Mouse (Mus musculus) ES-E14 (cell line): ENCODE data around the gene Slc9a6. TPM values are rescaled to one million over a fixed set of nuclear protein-coding genes. Genes with fewer than 3 reads are reported as not detected.

ENCODE experiments used
- DNase-seq: peaks from one replicate; pipeline ENCODE4 v3.0.0-alpha.2; 2013; ENCODE audit warnings: low read depth, low spot score
- H3K27ac ChIP-seq: 2 replicates; pipeline ENCODE4 v1.5.1; 2012; ENCODE audit warnings: low read depth, mild to moderate bottlenecking, low read length, moderate library complexity, mixed read lengths; ENCODE audit not compliant: poor library complexity, insufficient read depth, severe bottlenecking
- H3K36me3 ChIP-seq: 2 replicates; pipeline ENCODE4 v1.6.1; 2012; ENCODE audit warnings: mild to moderate bottlenecking, low read length, moderate library complexity, mixed read lengths; ENCODE audit not compliant: control insufficient read depth, poor library complexity, insufficient read depth, severe bottlenecking
- H3K4me1 ChIP-seq, 2 experiments: fragments of 150-350 bp in 1 of 2; sonication (generic) in 1 of 2; 2 replicates each; pipeline ENCODE4 v1.6.1; 2012; ENCODE audit warnings: low read length in 2 of 2, mild to moderate bottlenecking in 1 of 2, mixed read lengths in 1 of 2; ENCODE audit not compliant: control insufficient read depth in 2 of 2, insufficient read depth in 2 of 2, poor library complexity in 1 of 2
- H3K4me3 ChIP-seq, 2 experiments: fragments of 150-350 bp in 1 of 2; sonication (generic) in 1 of 2; 2 replicates each; pipeline ENCODE4 v1.5.1; 2012; ENCODE audit warnings: low read length in 2 of 2, low read depth in 1 of 2, mild to moderate bottlenecking in 1 of 2, mixed read lengths in 1 of 2; ENCODE audit not compliant: insufficient read depth in 1 of 2, poor library complexity in 1 of 2, severe bottlenecking in 1 of 2
- H3K9ac ChIP-seq: 2 replicates; pipeline ENCODE4 v1.6.1; 2012; ENCODE audit warnings: low read depth, mild to moderate bottlenecking, low read length, mixed read lengths; ENCODE audit not compliant: poor library complexity, insufficient read depth, severe bottlenecking
- H3K9me3 ChIP-seq: fragments of 150-350 bp; sonication (generic); 2 replicates; pipeline ENCODE4 v1.6.1; 2012; ENCODE audit warnings: low read depth, mild to moderate bottlenecking, low read length; ENCODE audit not compliant: control insufficient read depth, insufficient read depth
- CHD2 ChIP-seq: IDR thresholded peaks from 2 replicates; pipeline ENCODE4 v1.6.1; 2014; ENCODE audit warnings: mild to moderate bottlenecking, low read depth, low read length, inconsistent platforms
- HCFC1 ChIP-seq: IDR thresholded peaks from 2 replicates; pipeline ENCODE4 v1.6.1; 2012; ENCODE audit warnings: low read length, inconsistent platforms, borderline replicate concordance; ENCODE audit not compliant: insufficient read depth
- MAFK ChIP-seq: IDR thresholded peaks from 2 replicates; pipeline ENCODE4 v1.6.1; 2014; ENCODE audit warnings: mild to moderate bottlenecking, low read depth, low read length, inconsistent platforms; ENCODE audit not compliant: insufficient read depth
- ZC3H11A ChIP-seq: IDR thresholded peaks from 2 replicates; pipeline ENCODE4 v1.6.1; 2012; ENCODE audit warnings: low read depth, mild to moderate bottlenecking, inconsistent platforms, low read length, borderline replicate concordance
- ZNF384 ChIP-seq: IDR thresholded peaks from 2 replicates; pipeline ENCODE4 v1.6.1; 2012; ENCODE audit warnings: low read depth, low read length, inconsistent platforms
- in situ Hi-C, 2 experiments: fragments of 600-800 bp; cut with MboI; formaldehyde crosslinking; loops; one replicate each; pipeline ENCODE4 v1.15.1; 2025; ENCODE audit warnings: low sequenced_read_pairs in 2 of 2, inconsistent platforms in 1 of 2; ENCODE audit not compliant: unreplicated experiment in 2 of 2
- total RNA-seq: library from RNA; depleted of rRNA; stranded (reverse); fragments of 300-350 nt; gene quantifications from 2 replicates; pipeline ENCODE4 v1.2.3, GENCODE M21; 2012; rRNA removed

Slc9a6 gene
- total RNA-seq, 1 experiment, result 16.5 TPM

- H3K36me3 ChIP-seq, result no peaks in the 10 kb centered on the region
- in situ Hi-C loops, result no loop called here
- H3K9me3 ChIP-seq, result no peaks in the 10 kb centered on the region
- DNase-seq, result no peak
- H3K4me3 ChIP-seq, result no peak overlapping the region
- no peak for TF ChIP-seq CHD2
- TF ChIP-seq MAFK, result no peak
- no peak for TF ChIP-seq ZC3H11A
- no peak for TF ChIP-seq ZNF384
- no peak for TF ChIP-seq HCFC1
- no peak overlapping the region for H3K27ac ChIP-seq
- H3K9ac ChIP-seq, result no peak overlapping the region
- no peaks in the 10 kb centered on the region for H3K4me1 ChIP-seq
These were observed 99.2 kb downstream of the Slc9a6 start for GRCm38 (mm10) chrX:56708592-56709370.

DNA sequence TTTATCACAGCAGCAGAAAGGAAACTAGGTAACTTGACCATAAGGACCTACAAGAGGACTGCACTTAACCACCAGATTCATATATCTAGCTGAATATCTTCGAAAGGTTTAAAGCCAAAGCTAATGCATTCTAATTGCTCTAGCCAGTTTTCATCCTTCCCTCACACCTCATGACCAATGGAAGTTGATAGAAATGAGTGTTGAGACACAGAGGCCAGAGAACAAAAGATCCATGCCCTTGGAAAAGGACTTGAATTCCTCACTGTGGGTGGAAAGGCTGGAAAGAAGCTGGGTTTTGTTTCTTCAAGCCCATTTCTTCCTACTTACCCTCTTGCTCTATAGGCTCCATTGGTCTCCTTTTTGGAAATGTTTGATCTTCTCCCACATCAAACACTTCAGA lies 101.0 kb downstream of the Slc9a6 start:
- Histone ChIP-seq H3K9me3 (no peaks in the 10 kb centered on the region), H3K9ac (no peak overlapping the region), H3K4me3 (no peak overlapping the region), H3K4me1 (no peaks in the 10 kb centered on the region), H3K36me3 (no peaks in the 10 kb centered on the region), H3K27ac (no peak overlapping the region)
- in situ Hi-C loops, result no loop called here
- no peak for DNase-seq
- TF ChIP-seq ZC3H11A (no peak), CHD2 (no peak), HCFC1 (no peak), ZNF384 (no peak), MAFK (no peak)

GRCm38 (mm10) chrX:56712666-56713065 lies 103.1 kb downstream of the Slc9a6 start:
- no peak for DNase-seq
- Histone ChIP-seq H3K9me3 (no peaks in the 10 kb centered on the region), H3K4me1 (no peaks in the 10 kb centered on the region), H3K9ac (no peak overlapping the region), H3K36me3 (no peaks in the 10 kb centered on the region), H3K27ac (no peak overlapping the region), H3K4me3 (no peak overlapping the region)
- in situ Hi-C loops, result no loop called here
- TF ChIP-seq HCFC1 (no peak), ZC3H11A (no peak), CHD2 (no peak), ZNF384 (no peak), MAFK (no peak)

Other genes starting within 250 kb of the Slc9a6 start
- gene Smim10l2a, start 235.2 kb upstream of the Slc9a6 start, total RNA-seq, result 4.2 and 5.7 TPM in 2 replicates
- 1.7 TPM in 1 of 2 replicates, not detected in the other for gene Gm2174, start 161.8 kb upstream of the Slc9a6 start, total RNA-seq
- gene Ints6l, start 154.9 kb upstream of the Slc9a6 start, total RNA-seq, result 7.8 and 10.7 TPM in 2 replicates
- not detected in 2 replicates for gene Gm10477, start 85.0 kb upstream of the Slc9a6 start, total RNA-seq
- gene Gm648, start 60.2 kb upstream of the Slc9a6 start, total RNA-seq, result 0.54 TPM in 1 of 2 replicates, not detected in the other
- gene Mmgt1, start 11.7 kb upstream of the Slc9a6 start, total RNA-seq, result 23.0 and 28.1 TPM in 2 replicates
- 42.7 and 47.1 TPM in 2 replicates for gene Fhl1, start 122.0 kb downstream of the Slc9a6 start, total RNA-seq
- gene Map7d3, start 212.6 kb downstream of the Slc9a6 start, total RNA-seq, result 2.6 and 2.8 TPM in 2 replicates